Mouse (Mus musculus) brain, embryonic 18.5 days (tissue): Measurements from ENCODE around the gene Plppr1.

Experiments
- DNase-seq: peaks from one replicate; pipeline ENCODE4 v3.0.0-alpha.2; 2012; ENCODE audit warnings: low read depth, low spot score

Gene Plppr1

GRCm38 (mm10) chr4:49118842-49119241 is 59.8 kb downstream of the Plppr1 start:
- DNase-seq: no peak

GRCm38 (mm10) chr4:49144798-49145197 is 85.7 kb downstream of the Plppr1 start:
- DNase-seq: no peak

- no peak for DNase-seq
Observed at GRCm38 (mm10) chr4:49148775-49149174, 89.7 kb downstream of the Plppr1 start.

DNA sequence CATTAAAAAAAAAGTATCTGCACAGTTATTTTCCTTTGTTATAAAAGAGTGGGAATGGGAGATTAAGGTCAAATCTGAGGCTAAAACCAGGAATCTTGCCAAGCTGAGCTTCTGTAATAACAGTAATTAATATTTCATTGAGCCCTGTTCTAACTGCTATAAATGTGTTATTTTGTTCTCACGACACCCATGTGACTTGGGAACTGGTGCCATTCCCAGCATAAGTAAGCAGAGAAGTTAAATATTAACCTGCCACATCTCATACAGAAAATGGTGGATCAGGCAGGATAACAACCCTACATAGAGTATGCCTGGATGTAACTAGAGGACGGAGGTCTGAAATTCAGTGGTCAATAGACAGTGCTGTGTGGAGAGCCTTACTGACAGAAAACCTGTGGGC is 90.2 kb downstream of the Plppr1 start:
- no peak for DNase-seq

DNA sequence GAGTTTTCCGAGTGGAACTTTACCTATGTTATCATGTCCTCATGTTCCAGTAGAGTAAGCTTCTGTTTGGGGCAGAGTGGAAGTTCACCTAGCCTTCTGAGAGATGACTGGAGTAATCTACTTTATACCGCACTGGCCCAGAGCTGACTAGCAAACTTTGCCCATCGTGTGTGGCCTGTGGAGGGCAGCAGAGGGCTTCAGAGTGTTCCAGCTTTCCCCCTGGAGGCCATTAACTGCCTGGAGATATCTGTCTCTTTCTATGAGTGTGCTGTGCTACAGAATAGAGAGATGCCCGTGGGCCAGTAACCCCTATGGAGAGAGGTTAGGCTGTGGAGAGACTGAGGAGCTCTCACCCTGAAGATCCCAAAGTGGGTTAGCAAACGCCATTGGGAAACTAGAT is 94.8 kb downstream of the Plppr1 start:
- no peak for DNase-seq

DNA sequence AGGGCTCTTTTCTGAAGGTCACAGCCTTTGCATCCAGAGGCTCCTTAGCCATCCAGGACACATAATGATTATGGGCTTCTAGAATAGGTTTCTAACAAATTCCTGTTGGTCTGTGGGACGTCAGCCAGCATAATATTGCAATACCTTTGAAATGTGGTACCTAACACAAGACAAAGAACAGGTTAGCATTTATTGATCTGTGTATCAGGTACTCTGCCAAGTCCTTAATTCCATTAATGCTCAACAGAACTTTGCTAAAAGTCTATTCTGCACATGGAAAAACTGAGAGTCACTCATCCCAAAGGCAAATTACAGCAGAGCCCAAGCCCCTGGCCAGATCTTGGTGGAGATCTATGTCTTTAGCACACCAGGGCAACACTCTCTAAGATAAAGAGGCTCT is 97.7 kb downstream of the Plppr1 start:
- no peak for DNase-seq

- DNase-seq: no peak
Observed at GRCm38 (mm10) chr4:49163285-49163684, 104.2 kb downstream of the Plppr1 start.

GRCm38 (mm10) chr4:49166391-49166790 is 107.3 kb downstream of the Plppr1 start:
- no peak for DNase-seq

GRCm38 (mm10) chr4:49167030-49167429 is 108.0 kb downstream of the Plppr1 start:
- DNase-seq: no peak

DNA sequence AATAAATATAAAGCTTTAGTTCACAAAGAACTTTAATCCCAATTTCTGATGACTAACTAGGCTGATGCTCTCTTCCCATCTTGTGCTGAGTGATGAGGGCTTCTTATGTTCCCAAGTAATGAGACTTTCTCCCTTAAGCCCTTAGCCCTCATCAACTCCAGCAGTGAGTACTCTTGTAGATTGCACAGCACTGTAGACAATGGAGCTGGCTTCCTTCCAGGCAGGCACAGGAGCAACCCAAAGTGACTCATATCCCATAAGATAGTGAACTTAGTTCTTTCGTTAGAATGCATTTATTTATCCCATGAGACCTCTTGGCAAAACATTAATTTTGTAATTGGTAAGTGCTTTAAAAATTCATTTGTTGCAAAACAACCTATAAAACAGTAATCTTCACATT is 110.4 kb downstream of the Plppr1 start:
- DNase-seq: no peak

- no peak for DNase-seq
Observed at GRCm38 (mm10) chr4:49178101-49178500, 119.0 kb downstream of the Plppr1 start.

DNA sequence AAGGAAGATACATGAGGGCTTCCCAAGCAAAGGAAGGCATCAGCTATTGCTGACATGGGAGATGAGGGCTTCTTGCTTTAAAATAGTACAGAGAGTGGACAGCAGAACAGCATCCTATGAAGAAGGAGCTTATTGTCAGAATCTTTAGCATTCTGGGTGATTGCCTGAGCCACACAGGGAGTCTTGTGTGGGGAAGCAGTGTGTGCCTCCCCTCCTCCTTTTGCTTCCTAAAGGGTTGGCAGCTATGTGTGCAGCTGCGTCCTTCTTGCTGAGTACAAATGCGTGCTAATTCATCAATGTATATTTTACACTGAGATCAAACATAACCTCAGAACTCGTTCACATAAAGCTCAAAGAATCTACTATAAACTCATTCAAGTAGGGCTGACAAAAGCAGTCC is 119.8 kb downstream of the Plppr1 start:
- no peak for DNase-seq

GRCm38 (mm10) chr4:49179471-49180181 is 120.6 kb downstream of the Plppr1 start:
- no peak for DNase-seq

DNA sequence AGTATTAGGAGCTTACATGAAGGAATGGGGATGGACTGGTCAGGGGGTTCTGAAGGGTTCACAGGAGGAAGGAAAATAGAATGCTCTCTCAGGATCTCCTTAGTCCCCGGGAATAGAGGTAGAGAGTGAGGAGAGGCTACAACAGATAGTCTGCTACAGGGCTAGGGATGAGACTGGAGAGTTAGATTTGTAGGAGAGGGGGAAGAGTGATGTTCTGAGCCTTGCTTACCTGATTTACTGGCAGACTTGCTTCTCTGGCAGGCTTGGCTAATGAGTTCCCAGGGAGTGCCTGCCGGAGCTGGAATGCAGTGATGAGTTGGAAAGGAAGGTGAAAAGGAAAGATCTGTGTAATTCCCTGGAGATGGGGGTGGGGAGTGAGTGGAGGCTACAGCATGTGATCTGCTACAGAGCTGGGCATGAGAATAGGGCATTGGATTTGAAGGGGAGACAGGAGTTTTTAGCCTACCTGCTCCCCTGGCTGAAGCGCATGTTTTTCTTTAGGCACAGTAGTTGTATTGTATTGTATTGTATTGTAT is 131.0 kb downstream of the Plppr1 start:
- no peak for DNase-seq

DNA sequence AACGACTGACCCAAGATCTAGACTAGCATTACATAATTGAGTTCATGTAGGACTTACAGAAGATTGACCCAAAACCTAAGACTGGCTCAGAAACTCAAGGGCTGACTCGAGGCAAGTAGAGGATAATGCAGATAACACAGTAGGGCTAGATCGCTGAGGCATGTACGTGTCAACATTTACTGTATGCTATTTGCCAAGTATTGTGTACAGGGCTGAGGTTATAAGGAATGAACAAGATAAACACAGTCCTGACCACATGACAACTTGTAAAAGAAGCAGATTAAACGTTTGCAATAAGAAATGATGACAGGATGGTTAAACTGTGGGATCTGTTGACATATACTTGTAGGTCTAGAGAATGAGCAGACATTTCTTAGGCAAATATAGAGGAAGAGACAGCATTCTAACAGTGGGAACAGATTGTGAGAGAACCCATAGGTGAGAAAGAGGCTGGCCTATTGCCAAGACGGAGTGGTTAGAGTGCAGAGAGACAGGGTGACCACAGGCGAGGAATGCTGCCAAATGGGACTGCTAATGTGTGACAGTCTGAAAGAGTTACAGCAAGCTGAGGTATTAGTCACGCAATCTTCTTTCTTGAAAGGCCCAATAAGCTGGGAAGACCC is 138.2 kb downstream of the Plppr1 start:
- DNase-seq: no peak

DNA sequence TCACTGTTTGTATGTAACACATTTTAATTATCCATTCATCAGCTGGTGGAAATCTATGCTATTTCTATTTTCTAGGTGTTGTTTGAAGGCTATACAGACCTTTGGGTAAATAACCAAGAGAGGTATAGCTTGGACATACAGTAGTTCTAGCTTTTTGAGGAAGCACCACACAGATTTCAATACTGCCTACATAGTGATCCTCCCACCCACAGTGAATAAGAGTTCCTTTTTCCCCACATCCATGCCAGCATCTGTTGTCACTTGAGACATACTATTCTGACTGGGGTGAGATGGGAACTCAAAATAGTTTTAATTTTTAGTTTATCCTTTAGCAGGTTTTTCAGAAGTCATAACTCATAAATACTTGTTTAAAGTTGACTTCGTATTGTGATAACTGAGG is 151.4 kb downstream of the Plppr1 start:
- DNase-seq: no peak

- DNase-seq: no peak
Observed at GRCm38 (mm10) chr4:49211582-49211981, 152.5 kb downstream of the Plppr1 start.

DNA sequence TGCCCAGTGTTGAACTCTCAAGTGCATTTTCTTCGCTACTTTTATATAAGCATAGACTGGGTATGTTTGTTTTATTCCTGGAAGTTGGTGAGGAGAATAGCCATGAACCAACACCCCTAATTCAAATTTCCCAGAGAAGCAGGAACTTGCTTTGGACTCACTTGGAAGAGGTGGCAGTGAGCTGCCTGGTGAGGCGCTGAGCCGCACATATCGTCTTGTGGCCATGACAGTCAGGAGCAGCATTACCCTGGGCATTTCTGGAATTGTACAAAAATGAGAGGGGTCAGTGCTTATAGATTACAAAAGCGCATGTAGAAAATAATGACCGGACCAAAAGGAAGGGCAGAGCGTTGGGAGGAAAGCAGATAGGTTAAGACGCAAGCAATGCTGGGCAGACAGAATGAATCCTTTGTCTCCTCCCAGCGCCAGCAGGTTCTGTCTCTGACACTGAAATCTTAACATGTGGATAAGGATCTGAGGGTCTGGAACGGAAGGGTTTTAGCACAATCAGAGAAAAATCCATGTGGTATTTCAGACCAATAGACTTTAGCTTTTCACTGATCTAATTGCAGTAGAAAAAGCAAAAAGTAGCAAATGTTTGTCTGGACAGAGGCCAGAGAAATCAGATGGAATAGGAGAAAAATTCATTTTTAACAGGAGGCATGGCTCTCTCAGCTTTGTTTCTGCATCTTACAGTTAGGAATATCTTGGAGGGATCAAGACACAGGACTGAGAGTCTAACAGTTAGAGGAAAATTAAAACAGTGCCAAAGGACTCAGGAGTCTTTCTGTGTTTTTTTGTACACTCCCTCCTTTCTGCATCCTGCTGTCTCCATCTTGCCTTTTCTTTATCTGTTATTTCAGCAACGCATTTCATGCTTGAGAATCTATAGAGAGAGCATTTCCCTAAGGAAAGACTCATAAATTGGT is 153.8 kb downstream of the Plppr1 start:
- peak; percentile 36 for DNase-seq

DNA sequence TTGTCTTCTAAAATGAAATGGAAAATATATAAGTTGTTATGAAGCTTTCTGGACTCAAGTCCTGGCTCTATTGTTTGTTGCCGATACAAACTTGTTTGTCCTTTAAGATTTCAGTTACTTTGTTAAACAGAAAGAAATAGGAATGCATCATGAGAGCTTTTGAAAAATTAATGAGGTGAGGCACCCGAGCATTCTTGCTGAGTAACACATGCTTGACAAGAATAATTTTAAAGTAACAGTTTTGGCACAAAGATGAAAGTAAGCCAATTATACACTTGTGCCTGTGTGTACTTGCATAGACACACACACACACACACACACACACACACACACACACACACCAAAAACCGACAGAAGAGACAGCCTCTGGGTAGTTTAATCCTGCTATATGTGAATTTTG is 155.3 kb downstream of the Plppr1 start:
- DNase-seq: no peak

- no peak for DNase-seq
Observed at GRCm38 (mm10) chr4:49223501-49223900, 164.4 kb downstream of the Plppr1 start.

- DNase-seq: no peak
Observed at GRCm38 (mm10) chr4:49225021-49225420, 165.9 kb downstream of the Plppr1 start.
